Mouse (Mus musculus) spleen, adult 2 months (tissue): ENCODE measurements around the gene Slit3. TPM values are rescaled to one million over a fixed set of nuclear protein-coding genes. Genes with fewer than 3 reads are reported as not detected.

Experiments used
- DNase-seq, 2 experiments: peaks; one replicate each; pipeline versions ENCODE4 v3.0.0 to v3.0.0-alpha.2; 2012 to 2021; ENCODE audit warnings: low spot score in 2 of 2, low read depth in 1 of 2
- H3K27ac ChIP-seq: fragments of 200-500 bp; 2 replicates; pipeline ENCODE4 v1.5.1; 2012; ENCODE audit warnings: low read length, inconsistent platforms; ENCODE audit not compliant: insufficient read depth
- H3K27me3 ChIP-seq: fragments of 200-500 bp; 2 replicates; pipeline ENCODE4 v1.6.1; 2012; ENCODE audit warnings: mild to moderate bottlenecking, moderate library complexity, low read length, inconsistent platforms; ENCODE audit not compliant: control insufficient read depth, insufficient read depth
- H3K36me3 ChIP-seq: fragments of 200-500 bp; 2 replicates; pipeline ENCODE4 v1.6.1; 2012; ENCODE audit warnings: mild to moderate bottlenecking, low read length, inconsistent platforms; ENCODE audit not compliant: control insufficient read depth, insufficient read depth
- H3K4me1 ChIP-seq: fragments of 200-500 bp; 2 replicates; pipeline ENCODE4 v1.6.1; 2011; ENCODE audit warnings: inconsistent platforms; ENCODE audit not compliant: control insufficient read depth, insufficient read depth, insufficient read length
- H3K4me3 ChIP-seq: fragments of 200-500 bp; 2 replicates; pipeline ENCODE4 v1.5.1; 2011; ENCODE audit warnings: mild to moderate bottlenecking, inconsistent platforms; ENCODE audit not compliant: insufficient read depth, insufficient read length; ENCODE audit errors: extremely low read depth
- CTCF ChIP-seq: fragments of 200-500 bp; IDR thresholded peaks from 2 replicates; pipeline ENCODE4 v1.5.1; 2011; ENCODE audit warnings: mild to moderate bottlenecking, inconsistent platforms; ENCODE audit not compliant: insufficient read depth, insufficient read length, insufficient replicate concordance; ENCODE audit errors: extremely low read depth
- POLR2A ChIP-seq: fragments of 200-500 bp; IDR thresholded peaks from 2 replicates; pipeline ENCODE4 v1.6.1; 2011; ENCODE audit warnings: low read depth, low read length, inconsistent platforms
- WGBS: fragments of 180-500 bp; shearing (Covaris S2); methylation state at CpG from one replicate; pipeline ENCODE4 v1.1.7; 2018; 5-methylcytosine and 5-hydroxymethylcytosine counted together
- polyA plus RNA-seq: library from polyadenylated mRNA; depleted of rRNA; stranded (reverse); fragments of >200 nt; gene quantifications from 2 replicates; pipeline ENCODE4 v1.2.3, GENCODE M21; 2012

The Slit3 gene
- polyA plus RNA-seq, 1 experiment = 6.6 TPM

DNA sequence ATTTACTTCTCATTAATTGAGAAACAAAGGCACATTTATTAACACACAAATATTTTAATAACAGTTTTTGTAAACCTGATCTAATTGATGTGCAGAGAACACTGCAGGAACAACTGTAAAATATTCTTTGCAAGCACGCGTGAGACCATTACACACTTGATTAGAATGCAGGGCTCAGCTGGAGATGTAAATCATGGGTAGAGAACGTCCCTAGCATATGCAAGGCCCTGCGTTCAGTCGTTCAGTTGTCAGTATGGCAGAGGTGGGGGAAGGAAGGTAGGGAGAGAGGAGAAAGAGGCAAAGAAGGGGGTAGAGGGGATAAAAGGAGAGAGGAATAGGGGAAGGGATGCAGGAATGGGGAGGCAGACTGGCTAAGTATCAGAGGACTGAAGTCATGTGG, 61.9 kb downstream of the Slit3 start:
- no peak for DNase-seq
- no peaks in the 10 kb centered on the region for H3K27me3 ChIP-seq
- WGBS = 81% methylated on average over 5 of the region's 5 CpGs
- H3K4me3 ChIP-seq = no peak overlapping the region
- H3K4me1 ChIP-seq = no peaks in the 10 kb centered on the region
- H3K36me3 ChIP-seq = no peaks in the 10 kb centered on the region
- TF ChIP-seq CTCF = no peak
- no peak for TF ChIP-seq POLR2A
- no peak overlapping the region for H3K27ac ChIP-seq

DNA sequence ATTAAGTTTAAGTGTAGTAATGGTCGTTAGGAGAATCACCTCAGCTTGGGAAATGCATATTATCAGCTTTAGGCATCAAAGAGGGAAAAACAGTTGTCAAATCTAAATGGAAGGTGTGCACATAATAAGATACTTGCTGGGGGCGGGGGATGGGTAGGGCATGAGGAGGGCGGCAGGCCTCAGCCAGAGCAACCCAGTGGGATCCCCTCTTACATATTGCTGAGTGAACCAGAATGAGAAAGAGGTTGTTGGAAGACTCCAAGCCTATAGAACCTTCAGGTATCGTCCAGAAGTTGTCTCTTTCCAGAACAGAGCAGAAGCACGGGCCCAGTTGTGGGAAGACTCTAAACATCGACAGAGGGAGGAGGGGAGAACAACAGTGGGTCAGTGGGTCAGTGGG, 73.8 kb downstream of the Slit3 start:
- no peaks in the 10 kb centered on the region for H3K36me3 ChIP-seq
- no peak overlapping the region for H3K4me3 ChIP-seq
- 82% methylated on average over 6 of the region's 6 CpGs for WGBS
- no peak overlapping the region for H3K27ac ChIP-seq
- H3K27me3 ChIP-seq = no peaks in the 10 kb centered on the region
- TF ChIP-seq POLR2A (no peak), CTCF (no peak)
- DNase-seq = no peak
- no peaks in the 10 kb centered on the region for H3K4me1 ChIP-seq

DNA sequence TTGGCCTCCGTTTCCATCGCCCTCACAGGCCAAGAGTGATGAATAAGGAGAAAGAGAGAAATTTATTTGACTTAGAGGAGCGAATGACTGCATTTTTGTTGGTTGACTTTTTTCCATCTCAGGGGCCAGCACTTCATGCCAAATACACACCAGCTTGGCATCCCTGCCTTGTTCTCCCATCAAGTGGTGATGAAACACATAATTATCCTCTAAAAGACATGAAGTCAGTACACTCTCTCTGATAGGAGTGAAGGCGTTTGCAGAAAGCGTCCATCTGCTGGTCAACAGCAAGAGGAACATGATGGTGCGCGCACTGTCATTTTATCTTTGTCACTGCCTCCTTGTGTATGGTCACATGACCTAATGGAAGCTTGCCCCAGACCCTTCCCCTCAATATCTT, 75.8 kb downstream of the Slit3 start:
- TF ChIP-seq POLR2A (no peak), CTCF (no peak)
- Histone ChIP-seq H3K4me3 (no peak overlapping the region), H3K27me3 (no peaks in the 10 kb centered on the region), H3K4me1 (no peaks in the 10 kb centered on the region), H3K36me3 (no peaks in the 10 kb centered on the region), H3K27ac (no peak overlapping the region)
- no peak for DNase-seq
- 91% methylated on average over 7 of the region's 7 CpGs for WGBS

DNA sequence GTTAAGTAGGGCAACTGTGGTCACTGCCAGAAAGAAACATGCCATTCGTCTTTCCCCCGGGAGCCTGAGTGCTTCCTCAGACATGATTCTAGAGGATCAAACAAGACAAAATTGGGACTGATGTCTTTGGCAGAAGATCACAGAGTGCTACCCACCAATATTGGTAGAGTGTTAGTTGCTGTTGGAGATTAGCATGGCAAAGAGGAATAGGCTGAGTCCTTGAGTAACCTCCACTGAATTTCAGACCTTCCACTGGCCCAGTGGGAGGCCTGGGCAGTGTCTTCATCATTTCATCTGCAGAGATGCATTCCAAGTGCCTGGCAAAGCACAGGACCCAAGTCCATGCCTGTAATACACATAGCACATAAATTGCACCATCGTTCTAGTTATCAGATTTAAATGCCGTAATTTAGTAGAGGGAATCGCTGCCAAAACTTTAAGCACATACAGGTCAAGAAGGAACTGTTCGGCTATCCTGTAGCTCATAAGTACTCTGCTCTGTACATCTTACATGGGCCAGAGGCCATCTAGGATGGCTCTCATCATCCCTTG, 77.6 kb downstream of the Slit3 start:
- Histone ChIP-seq H3K36me3 (no peaks in the 10 kb centered on the region), H3K4me3 (no peak overlapping the region), H3K27me3 (no peaks in the 10 kb centered on the region), H3K27ac (no peak overlapping the region), H3K4me1 (no peaks in the 10 kb centered on the region)
- WGBS = 89% methylated on average over 6 of the region's 6 CpGs
- no peak for TF ChIP-seq CTCF
- TF ChIP-seq POLR2A = no peak
- no peak for DNase-seq

DNA sequence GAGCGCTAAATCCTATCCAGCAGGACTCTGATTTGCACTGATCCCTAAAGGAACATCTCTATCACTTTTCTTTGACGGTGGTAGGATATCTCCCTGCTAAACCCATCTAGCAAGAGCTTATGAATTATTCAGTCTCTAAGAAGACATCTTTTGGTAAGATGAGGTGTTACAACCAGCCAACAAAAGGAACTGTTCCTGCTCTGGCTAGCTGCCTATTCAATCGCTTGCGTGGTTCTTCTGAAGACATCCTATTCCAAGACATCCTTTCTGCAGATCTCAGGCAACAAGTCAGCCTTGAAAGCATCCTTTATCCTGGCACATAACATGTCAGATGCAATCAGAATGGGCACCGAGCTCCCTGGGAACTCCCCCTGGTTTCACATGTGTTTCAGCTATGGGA, 81.3 kb downstream of the Slit3 start:
- H3K27me3 ChIP-seq = no peaks in the 10 kb centered on the region
- H3K36me3 ChIP-seq = no peaks in the 10 kb centered on the region
- DNase-seq = no peak
- 79% methylated on average over 5 of the region's 5 CpGs for WGBS
- H3K4me1 ChIP-seq = no peaks in the 10 kb centered on the region
- no peak overlapping the region for H3K4me3 ChIP-seq
- H3K27ac ChIP-seq = no peak overlapping the region
- TF ChIP-seq POLR2A (no peak), CTCF (no peak)

DNA sequence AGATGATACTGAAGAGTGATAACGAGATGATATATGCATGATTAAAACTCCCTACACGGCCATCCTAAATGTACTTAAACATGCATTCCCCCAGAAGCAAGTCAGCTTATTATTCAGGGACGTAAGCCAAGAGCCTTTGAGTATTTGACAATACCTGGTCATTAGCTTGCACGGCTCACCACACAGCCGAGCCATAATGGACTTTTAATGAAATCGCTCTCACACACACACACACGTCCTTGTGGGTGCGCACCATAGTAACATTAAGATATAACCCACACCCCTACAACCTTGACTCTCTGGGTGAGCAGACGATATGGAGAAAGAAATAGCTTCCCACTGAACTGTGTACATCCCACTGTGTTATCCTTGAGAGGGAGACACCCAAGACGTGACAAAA, 82.6 kb downstream of the Slit3 start:
- Histone ChIP-seq H3K36me3 (no peaks in the 10 kb centered on the region), H3K27me3 (no peaks in the 10 kb centered on the region), H3K4me1 (no peaks in the 10 kb centered on the region), H3K27ac (no peak overlapping the region), H3K4me3 (no peak overlapping the region)
- TF ChIP-seq POLR2A (no peak), CTCF (no peak)
- DNase-seq = no peak
- WGBS = 78% methylated on average over 10 of the region's 10 CpGs

DNA sequence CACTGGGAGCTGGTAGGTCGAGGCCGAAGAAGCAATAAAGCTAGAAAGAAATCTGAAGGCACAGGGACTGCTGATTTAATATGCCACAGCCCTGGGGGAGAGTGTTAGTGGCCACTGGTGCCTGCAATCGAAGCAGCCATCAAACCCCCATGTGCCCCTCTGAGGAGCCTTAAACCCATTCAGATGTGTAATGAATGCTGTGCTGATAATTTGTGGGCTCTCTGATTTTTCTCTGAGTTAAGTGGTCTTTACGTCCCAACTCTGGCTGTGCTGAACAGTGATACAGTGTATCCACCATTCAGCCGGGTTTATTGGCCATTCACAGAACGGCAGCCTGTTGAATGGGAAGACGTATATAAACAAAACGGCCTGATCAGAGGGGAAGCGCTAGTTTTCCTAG, 83.1 kb downstream of the Slit3 start:
- no peak for DNase-seq
- Histone ChIP-seq H3K27me3 (no peaks in the 10 kb centered on the region), H3K4me3 (no peak overlapping the region), H3K4me1 (no peaks in the 10 kb centered on the region), H3K36me3 (no peaks in the 10 kb centered on the region), H3K27ac (no peak overlapping the region)
- 53% methylated on average over 9 of the region's 9 CpGs for WGBS
- TF ChIP-seq POLR2A (no peak), CTCF (no peak)
